Mouse (Mus musculus) liver, postnatal 0 days (tissue): Measurements from ENCODE around the gene Miga1. TPM values are rescaled to one million over a fixed set of nuclear protein-coding genes. Genes with fewer than 3 reads are reported as not detected.
A peak's percentile ranks its signal among the peaks of the same experiment; 100 is the strongest.

ENCODE experiments used
- ATAC-seq: fragments of 200-750 bp; cut with Nextera tagmentation; 2 replicates; pipeline ENCODE4 v1.8.0; 2017; ENCODE audit warnings: mild to moderate bottlenecking, moderate library complexity
- DNase-seq: peaks from one replicate; pipeline ENCODE4 v3.0.0-alpha.2; 2016
- H3K27ac ChIP-seq: fragments of 300-500 bp; sonication (generic); 2 replicates; pipeline ENCODE4 v1.5.1; 2014; ENCODE audit warnings: antibody characterized with exemption, moderate library complexity, mild to moderate bottlenecking, low read depth
- H3K27me3 ChIP-seq: fragments of 300-500 bp; sonication (generic); 2 replicates; pipeline ENCODE4 v1.6.1; 2014; ENCODE audit warnings: low read length, control low read depth, mixed read lengths; ENCODE audit not compliant: insufficient read depth
- H3K36me3 ChIP-seq: fragments of 300-500 bp; sonication (generic); replicated peaks from 2 replicates; pipeline ENCODE4 v1.6.1; 2014; ENCODE audit warnings: mild to moderate bottlenecking, control low read depth, low read length, moderate library complexity, mixed read lengths; ENCODE audit not compliant: insufficient read depth
- H3K4me1 ChIP-seq: fragments of 300-500 bp; sonication (generic); 2 replicates; pipeline ENCODE4 v1.6.1; 2014; ENCODE audit warnings: antibody characterized with exemption, mild to moderate bottlenecking, control low read depth; ENCODE audit not compliant: insufficient read depth
- H3K4me2 ChIP-seq: fragments of 300-500 bp; sonication (generic); 2 replicates; pipeline ENCODE4 v1.6.1; 2014; ENCODE audit warnings: low read depth, mild to moderate bottlenecking, low read length, moderate library complexity, mixed read lengths
- H3K4me3 ChIP-seq: fragments of 300-500 bp; sonication (generic); 2 replicates; pipeline ENCODE4 v1.5.1; 2014; ENCODE audit warnings: low read depth, low read length
- H3K9ac ChIP-seq: fragments of 300-500 bp; sonication (generic); replicated peaks from 2 replicates; pipeline ENCODE4 v1.6.1; 2014; ENCODE audit warnings: mild to moderate bottlenecking, moderate library complexity
- H3K9me3 ChIP-seq: fragments of 300-500 bp; sonication (generic); 2 replicates; pipeline ENCODE4 v1.6.1; 2016; ENCODE audit warnings: mild to moderate bottlenecking, control low read depth, low read length, mixed read lengths
- CTCF ChIP-seq: sonication (generic); IDR thresholded peaks from 2 replicates; pipeline ENCODE4 v1.5.1; 2016; ENCODE audit warnings: antibody characterized with exemption, low read depth
- EP300 ChIP-seq: IDR thresholded peaks from 2 replicates; pipeline ENCODE4 v1.6.1; 2016; ENCODE audit warnings: antibody characterized with exemption, low read depth, mild to moderate bottlenecking
- WGBS: fragments of 180-500 bp; shearing (Covaris S2); extraction: QIAGEN DNeasy Blood & Tissue Kit; methylation state at CpG from one replicate; pipeline ENCODE4 v1.1.7; 2014; ENCODE audit not compliant: insufficient replicate concordance; 5-methylcytosine and 5-hydroxymethylcytosine counted together
- polyA plus RNA-seq: library from polyadenylated mRNA; unstranded; fragments of >200 nt; fragmentation: Nextera tagmentation; extraction: Ambion mirVana; gene quantifications from 2 replicates; pipeline ENCODE4 v1.2.1, GENCODE M21; 2015

Miga1 gene
- polyA plus RNA-seq, 1 experiment from 2014 or later, result 3.2 TPM

GRCm38 (mm10) chr3:152355361-152355760 is 15.2 kb upstream of the Miga1 start:
- no peaks in the 10 kb centered on the region for H3K9me3 ChIP-seq
- peaks cover 33% of the 10 kb centered on the region for H3K4me1 ChIP-seq
- H3K36me3 ChIP-seq, result peaks cover 9% of the 10 kb centered on the region
- ATAC-seq, result peak; percentile 95
- peak overlapping the region; percentile 36; the same call in 1 of the 2 replicates for H3K4me2 ChIP-seq
- H3K27ac ChIP-seq, result peak overlapping the region; percentile 71
- H3K9ac ChIP-seq, result 0 out of 2 replicates have a peak overlapping the region, but pooled peaks have one; percentile 3
- no peak for TF ChIP-seq EP300
- TF ChIP-seq CTCF, result 0 out of 2 replicates have a peak, but pooled peaks have one; percentile 4
- H3K4me3 ChIP-seq, result no peak overlapping the region
- WGBS, result 28% methylated on average over 5 of the region's 5 CpGs
- H3K27me3 ChIP-seq, result no peaks in the 10 kb centered on the region
- DNase-seq, result peak; percentile 46

- ATAC-seq (no peak), DNase-seq (no peak)
- Histone ChIP-seq H3K9ac (no peak overlapping the region), H3K36me3 (0 out of 2 replicates have a peak, but pooled peaks cover 4% of the 10 kb centered on the region), H3K27me3 (no peaks in the 10 kb centered on the region), H3K27ac (no peak overlapping the region), H3K4me3 (no peak overlapping the region), H3K4me2 (no peak overlapping the region), H3K9me3 (no peaks in the 10 kb centered on the region), H3K4me1 (peaks cover 37% of the 10 kb centered on the region)
- WGBS, result 86% methylated on average over 10 of the region's 10 CpGs
- TF ChIP-seq CTCF (no peak), EP300 (no peak)
Measured at GRCm38 (mm10) chr3:152353434-152354177, 13.4 kb upstream of the Miga1 start.

- H3K4me1 ChIP-seq, result peaks cover 46% of the 10 kb centered on the region
- 0 out of 2 replicates have a peak, but pooled peaks cover 4% of the 10 kb centered on the region for H3K36me3 ChIP-seq
- H3K4me3 ChIP-seq, result no peak overlapping the region
- H3K4me2 ChIP-seq, result no peak overlapping the region
- H3K9me3 ChIP-seq, result no peaks in the 10 kb centered on the region
- no peak for DNase-seq
- H3K9ac ChIP-seq, result 0 out of 2 replicates have a peak overlapping the region, but pooled peaks have one; percentile 5
- no peak for ATAC-seq
- no peaks in the 10 kb centered on the region for H3K27me3 ChIP-seq
- TF ChIP-seq EP300 (no peak), CTCF (no peak)
- no peak overlapping the region for H3K27ac ChIP-seq
- 61% methylated on average over 4 of the region's 4 CpGs for WGBS
Measured at GRCm38 (mm10) chr3:152352289-152352688, 12.1 kb upstream of the Miga1 start.

- Histone ChIP-seq H3K4me2 (no peak overlapping the region), H3K27me3 (no peaks in the 10 kb centered on the region), H3K9ac (no peak overlapping the region), H3K9me3 (no peaks in the 10 kb centered on the region), H3K4me1 (peaks cover 47% of the 10 kb centered on the region), H3K36me3 (no peaks in the 10 kb centered on the region), H3K27ac (no peak overlapping the region), H3K4me3 (no peak overlapping the region)
- no peak for TF ChIP-seq EP300
- TF ChIP-seq CTCF, result no peak
- ATAC-seq (no peak), DNase-seq (no peak)
- 61% methylated on average over 5 of the region's 5 CpGs for WGBS
Measured at GRCm38 (mm10) chr3:152350966-152351365, 10.8 kb upstream of the Miga1 start.

GRCm38 (mm10) chr3:152350431-152350830 is 10.2 kb upstream of the Miga1 start:
- H3K27ac ChIP-seq, result no peak overlapping the region

DNA sequence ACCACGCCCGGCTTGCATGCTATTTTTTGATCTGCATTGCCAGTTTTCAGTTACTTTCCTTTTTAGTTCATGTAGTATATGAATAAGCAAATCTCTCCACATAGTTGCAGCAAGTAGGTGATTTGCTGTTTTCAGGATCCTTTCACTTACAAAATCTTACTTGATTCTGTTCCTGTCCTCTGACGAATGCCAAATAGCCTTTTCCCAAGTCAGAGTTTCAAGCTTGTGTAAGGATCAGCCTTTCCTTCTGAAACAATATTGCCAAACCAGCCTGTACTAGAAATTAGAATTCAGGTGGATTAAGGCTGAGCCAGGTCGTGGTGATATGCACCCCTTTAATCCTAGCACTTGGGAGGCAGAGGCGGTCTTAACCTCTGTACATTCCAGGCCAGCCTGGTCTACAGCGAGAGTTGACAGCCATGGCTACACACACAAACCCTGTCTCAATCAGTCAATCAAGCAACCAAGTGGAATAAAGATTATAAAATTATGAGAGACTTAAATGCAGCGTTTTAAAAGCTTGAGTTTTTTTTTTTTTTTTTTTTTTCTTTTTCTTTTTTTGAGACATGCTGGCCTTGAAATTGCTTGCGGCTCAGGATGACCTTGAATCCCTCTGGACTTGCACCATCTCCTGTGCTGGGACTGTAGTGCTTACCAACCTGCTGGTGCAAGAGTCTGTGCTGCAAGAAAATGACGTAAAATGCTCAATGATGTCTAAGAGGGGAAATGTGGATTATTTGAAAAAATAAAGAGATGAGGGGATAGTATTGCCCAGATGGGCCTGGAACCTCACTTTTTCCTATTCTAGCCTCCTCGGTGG is 8.0 kb upstream of the Miga1 start:
- H3K4me3 ChIP-seq, result no peak overlapping the region
- H3K4me1 ChIP-seq, result peaks cover 38% of the 10 kb centered on the region
- H3K27me3 ChIP-seq, result no peaks in the 10 kb centered on the region
- H3K4me2 ChIP-seq, result peak overlapping the region; percentile 71
- no peaks in the 10 kb centered on the region for H3K9me3 ChIP-seq
- 0 out of 2 replicates have a peak overlapping the region, but pooled peaks have one; percentile 30 for H3K27ac ChIP-seq
- TF ChIP-seq CTCF, result no peak
- TF ChIP-seq EP300, result no peak
- ATAC-seq (no peak), DNase-seq (no peak)
- WGBS, result 73% methylated on average over 10 of the region's 10 CpGs
- H3K9ac ChIP-seq, result no peak overlapping the region
- H3K36me3 ChIP-seq, result no peaks in the 10 kb centered on the region

More at GRCm38 (mm10) chr3:152350431-152350830, 10.2 kb upstream of the Miga1 start:
- no peak overlapping the region for H3K9ac ChIP-seq
- no peaks in the 10 kb centered on the region for H3K36me3 ChIP-seq
- no peak overlapping the region for H3K4me2 ChIP-seq
- no peaks in the 10 kb centered on the region for H3K27me3 ChIP-seq
- H3K9me3 ChIP-seq, result no peaks in the 10 kb centered on the region
- peaks cover 44% of the 10 kb centered on the region for H3K4me1 ChIP-seq
- no peak overlapping the region for H3K4me3 ChIP-seq
- WGBS, result 67% methylated on average over 3 of the region's 3 CpGs
- no peak for ATAC-seq
- no peak for DNase-seq
- TF ChIP-seq CTCF, result no peak
- TF ChIP-seq EP300, result no peak
